Mouse (Mus musculus) midbrain, postnatal 0 days (tissue): Measurements from ENCODE around the gene Myo3b. TPM values are rescaled to one million over a fixed set of nuclear protein-coding genes. Genes with fewer than 3 reads are reported as not detected.

Source experiments
- ATAC-seq: fragments of 200-750 bp; cut with Nextera tagmentation; 2 replicates; pipeline ENCODE4 v1.8.0; 2017; ENCODE audit warnings: moderate number of reproducible peaks, mild to moderate bottlenecking, moderate TSS enrichment, moderate library complexity; ENCODE audit not compliant: low FRiP score
- DNase-seq: peaks from one replicate; pipeline ENCODE4 v3.0.0-alpha.2; 2015; ENCODE audit warnings: low spot score
- H3K27ac ChIP-seq: fragments of 300-500 bp; sonication (generic); 2 replicates; pipeline ENCODE4 v1.5.1; 2014; ENCODE audit warnings: low read depth, mild to moderate bottlenecking, low read length, mixed read lengths
- H3K27me3 ChIP-seq: fragments of 300-500 bp; sonication (generic); 2 replicates; pipeline ENCODE4 v1.6.1; 2014; ENCODE audit warnings: low read length, control low read depth, mixed read lengths; ENCODE audit not compliant: insufficient read depth
- H3K36me3 ChIP-seq: fragments of 300-500 bp; sonication (generic); 2 replicates; pipeline ENCODE4 v1.6.1; 2014; ENCODE audit warnings: low read length, control low read depth, mixed read lengths; ENCODE audit not compliant: insufficient read depth
- H3K4me1 ChIP-seq: fragments of 300-500 bp; sonication (generic); 2 replicates; pipeline ENCODE4 v1.6.1; 2014; ENCODE audit warnings: mild to moderate bottlenecking, control low read depth, antibody characterized with exemption, low read length, mixed read lengths; ENCODE audit not compliant: insufficient read depth
- H3K4me2 ChIP-seq: fragments of 300-500 bp; sonication (generic); 2 replicates; pipeline ENCODE4 v1.6.1; 2014; ENCODE audit warnings: low read depth, mild to moderate bottlenecking, low read length, mixed read lengths; ENCODE audit not compliant: poor library complexity, severe bottlenecking
- H3K4me3 ChIP-seq: fragments of 300-500 bp; sonication (generic); 2 replicates; pipeline ENCODE4 v1.5.1; 2014; ENCODE audit warnings: low read depth, mild to moderate bottlenecking, low read length, moderate library complexity
- H3K9ac ChIP-seq: fragments of 300-500 bp; sonication (generic); replicated peaks from 2 replicates; pipeline ENCODE4 v1.6.1; 2014; ENCODE audit warnings: mild to moderate bottlenecking, low read length, moderate library complexity, mixed read lengths; ENCODE audit not compliant: poor library complexity, severe bottlenecking
- H3K9me3 ChIP-seq: fragments of 300-500 bp; sonication (generic); 2 replicates; pipeline ENCODE4 v1.6.1; 2016; ENCODE audit warnings: low read length, control low read depth
- CTCF ChIP-seq: IDR thresholded peaks from 2 replicates; pipeline ENCODE4 v1.5.1; 2016; ENCODE audit warnings: antibody characterized with exemption, mild to moderate bottlenecking
- WGBS: fragments of 180-500 bp; shearing (Covaris S2); extraction: QIAGEN DNeasy Blood & Tissue Kit; methylation state at CpG from one replicate; pipeline ENCODE4 v1.1.7; 2014; 5-methylcytosine and 5-hydroxymethylcytosine counted together
- polyA plus RNA-seq: library from polyadenylated mRNA; unstranded; fragments of >200 nt; fragmentation: Nextera tagmentation; extraction: Ambion mirVana; gene quantifications from 2 replicates; pipeline ENCODE4 v1.2.1, GENCODE M21; 2015
- total RNA-seq: library from RNA; depleted of rRNA; stranded (reverse); fragments of >200 nt; gene quantifications from 2 replicates; pipeline ENCODE4 v1.2.3, GENCODE M21; 2014; rRNA removed

The Myo3b gene
- total and polyA plus RNA-seq, 2 experiments from 2014 or later = 0.14 to 0.44 TPM

DNA sequence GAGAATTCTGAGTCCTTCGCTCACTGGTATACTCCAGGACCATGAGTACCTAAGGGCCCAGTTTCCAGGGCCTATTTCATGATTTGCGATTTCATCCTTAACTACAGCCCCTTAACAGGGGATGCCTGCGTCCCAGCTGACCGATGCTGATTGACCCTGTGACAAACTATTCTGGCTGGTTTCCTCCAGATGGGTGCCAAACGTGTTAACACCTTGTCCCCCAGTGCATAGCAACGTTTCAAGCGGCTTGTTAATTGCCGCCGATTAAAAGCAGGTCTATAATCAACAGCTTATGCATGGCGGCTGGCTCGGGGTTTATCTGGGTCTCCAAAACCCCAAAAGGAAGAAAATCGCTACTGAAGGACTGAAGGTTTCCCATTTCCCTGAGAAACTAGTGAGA is 417.3 kb downstream of the Myo3b start:
- H3K4me2 ChIP-seq = peak overlapping the region; percentile 44
- H3K9ac ChIP-seq = no peak overlapping the region; the same call in 1 of the 2 replicates
- H3K36me3 ChIP-seq = no peaks in the 10 kb centered on the region
- 9% methylated on average over 12 of the region's 12 CpGs for WGBS
- DNase-seq (peak; percentile 38), ATAC-seq (no peak)
- no peaks in the 10 kb centered on the region for H3K4me1 ChIP-seq
- no peaks in the 10 kb centered on the region for H3K9me3 ChIP-seq
- no peaks in the 10 kb centered on the region for H3K27me3 ChIP-seq
- H3K27ac ChIP-seq = no peak overlapping the region; the same call in 1 of the 2 replicates
- TF ChIP-seq CTCF = no peak
- H3K4me3 ChIP-seq = peak overlapping the region; percentile 22; the same call in 1 of the 2 replicates

- 92% methylated on average over 1 of the region's 1 CpGs for WGBS
- Histone ChIP-seq H3K4me1 (no peaks in the 10 kb centered on the region), H3K4me2 (no peak overlapping the region), H3K27ac (no peak overlapping the region), H3K4me3 (no peak overlapping the region), H3K9ac (no peak overlapping the region), H3K27me3 (no peaks in the 10 kb centered on the region), H3K36me3 (no peaks in the 10 kb centered on the region), H3K9me3 (no peaks in the 10 kb centered on the region)
- no peak for TF ChIP-seq CTCF
- ATAC-seq (no peak), DNase-seq (no peak)
These were observed 424.7 kb downstream of the Myo3b start for GRCm38 (mm10) chr2:70463606-70464005.

DNA sequence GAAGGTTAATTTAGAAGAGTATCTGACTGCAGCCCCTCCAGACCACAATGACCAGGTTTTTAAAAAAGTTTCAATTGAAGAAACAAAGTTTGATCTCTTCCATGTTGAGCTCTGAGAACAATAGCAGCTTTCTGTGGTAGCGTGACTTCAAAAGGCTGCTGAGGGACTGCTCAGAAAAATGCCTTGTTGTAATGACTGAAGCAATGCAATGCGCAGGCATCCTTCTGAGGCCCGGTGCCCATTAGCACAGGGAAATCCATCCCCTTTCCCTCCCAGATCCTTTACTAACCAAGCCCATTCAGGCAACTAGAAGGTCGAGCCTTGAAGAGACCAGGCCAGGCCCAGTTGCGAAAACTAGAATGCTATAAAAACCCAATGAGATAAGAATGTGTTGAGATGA is 432.2 kb downstream of the Myo3b start:
- H3K27ac ChIP-seq = no peak overlapping the region
- no peaks in the 10 kb centered on the region for H3K36me3 ChIP-seq
- WGBS = 31% methylated on average over 5 of the region's 5 CpGs
- H3K9me3 ChIP-seq = no peaks in the 10 kb centered on the region
- TF ChIP-seq CTCF = no peak
- H3K4me3 ChIP-seq = no peak overlapping the region
- no peak for DNase-seq
- H3K4me1 ChIP-seq = peaks cover 6% of the 10 kb centered on the region; the same call in 1 of the 2 replicates
- peaks cover 29% of the 10 kb centered on the region for H3K27me3 ChIP-seq
- ATAC-seq = no peak
- H3K9ac ChIP-seq = no peak overlapping the region
- H3K4me2 ChIP-seq = no peak overlapping the region

GRCm38 (mm10) chr2:70471861-70472620 is 433.1 kb downstream of the Myo3b start:
- no peak for TF ChIP-seq CTCF
- Histone ChIP-seq H3K9ac (0 out of 2 replicates have a peak overlapping the region, but pooled peaks have one; percentile 37), H3K27ac (no peak overlapping the region), H3K9me3 (no peaks in the 10 kb centered on the region), H3K4me1 (peaks cover 6% of the 10 kb centered on the region; the same call in 1 of the 2 replicates), H3K36me3 (no peaks in the 10 kb centered on the region), H3K27me3 (peaks cover 35% of the 10 kb centered on the region), H3K4me2 (peak overlapping the region; percentile 70), H3K4me3 (peak overlapping the region; percentile 40)
- DNase-seq (no peak), ATAC-seq (no peak)
- WGBS = 1% methylated on average over 45 of the region's 48 CpGs

Other genes starting within 250 kb of the Myo3b start
- gene Ccdc173, start 249.6 kb upstream of the Myo3b start, total RNA-seq = 0.99 and 1.1 TPM in 2 replicates
- gene Ccdc173, start 249.6 kb upstream of the Myo3b start, polyA plus RNA-seq = 1.4 and 2.0 TPM in 2 replicates
- 29.7 and 31.8 TPM in 2 replicates for gene Phospho2, start 249.5 kb upstream of the Myo3b start, total RNA-seq
- gene Phospho2, start 249.5 kb upstream of the Myo3b start, polyA plus RNA-seq = 31.6 and 33.4 TPM in 2 replicates
- 147 and 164 TPM in 2 replicates for gene Klhl23, start 217.2 kb upstream of the Myo3b start, total RNA-seq
- gene Klhl23, start 217.2 kb upstream of the Myo3b start, polyA plus RNA-seq = 84.1 and 99.2 TPM in 2 replicates
- gene Ssb, start 177.6 kb upstream of the Myo3b start, total RNA-seq = 51.3 and 64.1 TPM in 2 replicates
- 260 and 285 TPM in 2 replicates for gene Ssb, start 177.6 kb upstream of the Myo3b start, polyA plus RNA-seq
- 8.6 and 10.2 TPM in 2 replicates for gene Mettl5, start 153.5 kb upstream of the Myo3b start, total RNA-seq
- gene Mettl5, start 153.5 kb upstream of the Myo3b start, polyA plus RNA-seq = 30.4 and 34.1 TPM in 2 replicates
- gene Ubr3, start 141.9 kb upstream of the Myo3b start, total RNA-seq = 37.9 and 62.1 TPM in 2 replicates
- gene Ubr3, start 141.9 kb upstream of the Myo3b start, polyA plus RNA-seq = 15.4 and 20.9 TPM in 2 replicates